Mouse (Mus musculus): ENCODE data around the gene Nobox. TPM values are rescaled to one million over a fixed set of nuclear protein-coding genes. Genes with fewer than 3 reads are reported as not detected.

Nobox gene
- total RNA-seq, 1 experiment: not detected

- in situ Hi-C loops (cut with MboI; ENCODE audit: low sequenced_read_pairs in 2 of 2, unreplicated experiment in 2 of 2): no loop called here
- H3K4me3 ChIP-seq (ENCODE audit: insufficient read depth in 1 of 2, low read depth in 1 of 2, low read length in 2 of 2, poor library complexity in 1 of 2, severe bottlenecking in 1 of 2): no peak overlapping the region
- no peaks in the 10 kb centered on the region for H3K36me3 ChIP-seq (ENCODE audit: control insufficient read depth, insufficient read depth, low read length, poor library complexity, severe bottlenecking)
- H3K9me3 ChIP-seq (ENCODE audit: control insufficient read depth, insufficient read depth, low read depth, low read length): no peaks in the 10 kb centered on the region
- H3K4me1 ChIP-seq (ENCODE audit: control insufficient read depth in 2 of 2, insufficient read depth in 2 of 2, low read length in 2 of 2, poor library complexity in 1 of 2): no peaks in the 10 kb centered on the region
- H3K9ac ChIP-seq (ENCODE audit: insufficient read depth, low read depth, low read length, poor library complexity, severe bottlenecking): no peak overlapping the region
- H3K27ac ChIP-seq (ENCODE audit: insufficient read depth, low read depth, low read length, poor library complexity, severe bottlenecking): no peak overlapping the region
- TF ChIP-seq CHD2 (IDR thresholded peaks at IDR 0.05; ENCODE audit: low read depth, low read length): no peak
- no peak for TF ChIP-seq ZNF384 (IDR thresholded peaks at IDR 0.05; ENCODE audit: low read depth, low read length)
- no peak for TF ChIP-seq HCFC1 (IDR thresholded peaks at IDR 0.05; ENCODE audit: borderline replicate concordance, insufficient read depth, low read length)
- TF ChIP-seq ZC3H11A (IDR thresholded peaks at IDR 0.05; ENCODE audit: borderline replicate concordance, low read depth, low read length): no peak
- DNase-seq (ENCODE audit: low read depth, low spot score): no peak
Observed at GRCm38 (mm10) chr6:43335619-43336234, 26.4 kb upstream of the Nobox start.

DNA sequence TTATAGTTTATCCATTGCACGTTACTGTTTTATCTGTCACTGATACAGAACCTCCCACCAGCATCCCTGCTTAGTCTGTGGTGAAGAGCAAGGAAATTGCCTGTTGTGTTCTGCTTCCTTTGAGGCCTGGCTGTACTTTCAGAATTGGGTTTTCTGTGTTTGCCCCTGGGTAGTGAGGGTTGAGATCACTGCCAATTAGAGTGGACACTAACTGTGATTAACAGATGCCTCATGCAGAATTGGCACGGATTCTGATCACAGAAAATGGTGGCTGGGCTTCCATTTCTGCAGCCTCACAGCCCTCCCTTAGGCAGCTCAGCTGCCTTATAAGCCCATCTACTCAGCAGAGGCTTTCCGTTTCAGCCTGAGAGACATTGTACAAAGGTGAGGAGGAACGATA lies 24.1 kb upstream of the Nobox start:
- DNase-seq (ENCODE audit: low read depth, low spot score): no peak
- Histone ChIP-seq H3K4me1 (ENCODE audit: control insufficient read depth in 2 of 2, insufficient read depth in 2 of 2, low read length in 2 of 2, poor library complexity in 1 of 2) (no peaks in the 10 kb centered on the region), H3K9me3 (ENCODE audit: control insufficient read depth, insufficient read depth, low read depth, low read length) (no peaks in the 10 kb centered on the region), H3K4me3 (ENCODE audit: insufficient read depth in 1 of 2, low read depth in 1 of 2, low read length in 2 of 2, poor library complexity in 1 of 2, severe bottlenecking in 1 of 2) (no peak overlapping the region), H3K27ac (ENCODE audit: insufficient read depth, low read depth, low read length, poor library complexity, severe bottlenecking) (no peak overlapping the region), H3K9ac (ENCODE audit: insufficient read depth, low read depth, low read length, poor library complexity, severe bottlenecking) (no peak overlapping the region), H3K36me3 (ENCODE audit: control insufficient read depth, insufficient read depth, low read length, poor library complexity, severe bottlenecking) (no peaks in the 10 kb centered on the region)
- in situ Hi-C loops (cut with MboI; ENCODE audit: low sequenced_read_pairs in 2 of 2, unreplicated experiment in 2 of 2): no loop called here
- TF ChIP-seq ZNF384 (IDR thresholded peaks at IDR 0.05; ENCODE audit: low read depth, low read length): no peak
- TF ChIP-seq CHD2 (IDR thresholded peaks at IDR 0.05; ENCODE audit: low read depth, low read length): no peak
- TF ChIP-seq HCFC1 (IDR thresholded peaks at IDR 0.05; ENCODE audit: borderline replicate concordance, insufficient read depth, low read length): no peak
- TF ChIP-seq ZC3H11A (IDR thresholded peaks at IDR 0.05; ENCODE audit: borderline replicate concordance, low read depth, low read length): no peak
- TF ChIP-seq MAFK (IDR thresholded peaks at IDR 0.05; ENCODE audit: insufficient read depth, low read depth, low read length): no peak

DNA sequence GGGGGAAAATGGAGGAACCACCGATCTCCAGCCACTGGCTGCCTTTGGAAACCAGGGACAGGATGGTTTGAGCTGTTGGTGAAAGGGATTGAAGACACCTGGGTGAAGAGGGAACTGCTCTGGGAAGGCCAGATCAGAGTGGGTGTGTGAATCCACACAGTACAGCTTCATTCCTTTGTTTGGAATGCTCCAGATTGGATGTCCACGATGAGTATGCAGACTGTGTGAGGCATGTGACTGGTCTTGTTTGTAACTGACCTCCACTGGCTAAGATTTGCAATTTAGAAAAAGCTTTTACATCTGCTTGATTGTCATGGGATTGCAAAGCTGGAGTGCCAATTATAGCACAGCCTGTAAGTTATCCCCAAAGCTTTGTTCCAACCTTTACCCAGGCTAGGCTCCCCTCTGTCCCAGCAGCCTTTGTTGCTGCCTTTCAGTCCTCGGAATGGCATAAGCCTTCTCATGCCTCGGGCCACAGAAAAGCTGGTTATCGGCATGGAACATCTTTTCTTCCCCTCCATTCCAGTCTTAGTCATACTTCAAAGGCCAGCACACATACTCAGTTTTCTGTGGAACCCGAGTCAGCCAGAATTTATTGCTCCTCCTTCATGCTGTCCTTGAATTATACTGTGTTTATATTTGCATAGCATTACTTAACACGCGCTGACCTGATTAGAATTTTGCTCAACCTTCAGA lies 3.8 kb upstream of the Nobox start:
- H3K36me3 ChIP-seq (ENCODE audit: control insufficient read depth, insufficient read depth, low read length, poor library complexity, severe bottlenecking): no peaks in the 10 kb centered on the region
- in situ Hi-C loops (cut with MboI; ENCODE audit: low sequenced_read_pairs in 2 of 2, unreplicated experiment in 2 of 2): no loop called here
- TF ChIP-seq ZNF384 (IDR thresholded peaks at IDR 0.05; ENCODE audit: low read depth, low read length) (no peak), HCFC1 (IDR thresholded peaks at IDR 0.05; ENCODE audit: borderline replicate concordance, insufficient read depth, low read length) (no peak), CHD2 (IDR thresholded peaks at IDR 0.05; ENCODE audit: low read depth, low read length) (no peak), MAFK (IDR thresholded peaks at IDR 0.05; ENCODE audit: insufficient read depth, low read depth, low read length) (no peak), ZC3H11A (IDR thresholded peaks at IDR 0.05; ENCODE audit: borderline replicate concordance, low read depth, low read length) (no peak)
- H3K4me3 ChIP-seq (ENCODE audit: insufficient read depth in 1 of 2, low read depth in 1 of 2, low read length in 2 of 2, poor library complexity in 1 of 2, severe bottlenecking in 1 of 2): no peak overlapping the region
- H3K27ac ChIP-seq (ENCODE audit: insufficient read depth, low read depth, low read length, poor library complexity, severe bottlenecking): no peak overlapping the region
- no peaks in the 10 kb centered on the region for H3K9me3 ChIP-seq (ENCODE audit: control insufficient read depth, insufficient read depth, low read depth, low read length)
- DNase-seq (ENCODE audit: low read depth, low spot score): no peak
- no peak overlapping the region for H3K9ac ChIP-seq (ENCODE audit: insufficient read depth, low read depth, low read length, poor library complexity, severe bottlenecking)
- H3K4me1 ChIP-seq (ENCODE audit: control insufficient read depth in 2 of 2, insufficient read depth in 2 of 2, low read length in 2 of 2, poor library complexity in 1 of 2): 0 out of 4 replicates have a peak, but pooled peaks cover 0 to 3% of the 10 kb centered on the region in 2 experiments

DNA sequence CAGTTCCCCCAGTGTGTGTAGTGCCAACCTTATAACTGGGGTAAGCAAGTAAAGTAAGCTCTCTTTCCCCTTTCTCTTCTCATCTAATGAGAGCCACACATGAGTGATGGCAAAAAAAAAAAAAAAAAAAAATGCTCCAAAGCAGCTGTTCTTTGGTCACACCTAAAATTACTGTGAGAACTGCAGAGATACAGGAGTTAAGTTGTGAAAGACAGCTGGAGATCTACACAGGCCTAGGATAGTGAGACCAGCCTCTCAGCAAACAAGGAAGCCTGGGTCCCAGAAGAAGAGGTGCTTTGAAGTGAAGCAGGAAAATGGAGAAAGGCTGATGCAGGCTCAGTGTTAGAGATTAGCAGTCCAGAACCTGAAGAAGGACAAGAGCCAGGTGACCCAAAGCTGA lies 3.2 kb upstream of the Nobox start:
- in situ Hi-C loops (cut with MboI; ENCODE audit: low sequenced_read_pairs in 2 of 2, unreplicated experiment in 2 of 2): no loop called here
- H3K27ac ChIP-seq (ENCODE audit: insufficient read depth, low read depth, low read length, poor library complexity, severe bottlenecking): no peak overlapping the region
- no peak for TF ChIP-seq HCFC1 (IDR thresholded peaks at IDR 0.05; ENCODE audit: borderline replicate concordance, insufficient read depth, low read length)
- no peak for TF ChIP-seq MAFK (IDR thresholded peaks at IDR 0.05; ENCODE audit: insufficient read depth, low read depth, low read length)
- TF ChIP-seq ZC3H11A (IDR thresholded peaks at IDR 0.05; ENCODE audit: borderline replicate concordance, low read depth, low read length): no peak
- TF ChIP-seq ZNF384 (IDR thresholded peaks at IDR 0.05; ENCODE audit: low read depth, low read length): no peak
- TF ChIP-seq CHD2 (IDR thresholded peaks at IDR 0.05; ENCODE audit: low read depth, low read length): no peak

More for the DNA sequence above, 3.2 kb upstream of the Nobox start:
- DNase-seq (ENCODE audit: low read depth, low spot score): no peak
- H3K4me3 ChIP-seq (ENCODE audit: insufficient read depth in 1 of 2, low read depth in 1 of 2, low read length in 2 of 2, poor library complexity in 1 of 2, severe bottlenecking in 1 of 2): no peak overlapping the region
- no peaks in the 10 kb centered on the region for H3K9me3 ChIP-seq (ENCODE audit: control insufficient read depth, insufficient read depth, low read depth, low read length)
- H3K36me3 ChIP-seq (ENCODE audit: control insufficient read depth, insufficient read depth, low read length, poor library complexity, severe bottlenecking): no peaks in the 10 kb centered on the region
- no peak overlapping the region for H3K9ac ChIP-seq (ENCODE audit: insufficient read depth, low read depth, low read length, poor library complexity, severe bottlenecking)
- 0 out of 4 replicates have a peak, but pooled peaks cover 0 to 3% of the 10 kb centered on the region in 2 experiments for H3K4me1 ChIP-seq (ENCODE audit: control insufficient read depth in 2 of 2, insufficient read depth in 2 of 2, low read length in 2 of 2, poor library complexity in 1 of 2)

Measured in ES-E14 (cell line).